ENCODE assay signal across 8 mouse cellular contexts in the genomic region with DNA sequence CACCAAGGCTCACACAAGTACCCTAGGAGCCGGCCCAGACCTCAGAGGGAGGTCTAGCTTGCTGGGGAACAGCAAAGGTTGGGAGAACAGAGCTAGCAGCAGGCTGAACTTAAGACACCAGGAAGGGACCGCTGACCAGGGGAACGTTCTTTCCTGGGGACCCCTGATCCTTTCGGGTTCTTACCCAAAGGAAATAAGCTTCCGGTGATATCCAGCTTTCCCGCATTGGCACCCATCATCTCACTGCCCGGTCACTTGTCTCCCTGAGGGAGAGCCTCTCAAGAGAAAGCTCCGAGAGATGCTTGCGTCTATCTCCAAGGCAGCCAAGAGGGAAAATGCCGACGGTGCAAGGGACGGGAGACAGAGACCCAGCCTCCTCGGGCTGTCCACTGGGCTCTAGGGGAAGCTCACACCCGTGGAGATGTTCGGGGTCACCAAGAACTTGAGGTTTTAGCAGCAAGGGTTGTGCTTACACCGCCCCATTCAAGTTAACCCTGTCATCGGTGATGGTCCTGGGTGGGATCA. TPM values are rescaled to one million over a fixed set of nuclear protein-coding genes. Genes with fewer than 3 reads are reported as not detected.
DNase-seq lines count a peak whose midpoint lies in the region; ATAC-seq and TF ChIP-seq lines count a peak whose summit lies in the region.

No protein-coding gene starts in this region.

- no peak for TF ChIP-seq CTCF in heart, adult 2 months (IDR thresholded peaks at IDR 0.05)
- no peak for TF ChIP-seq CTCF in ES-Bruce4 (IDR thresholded peaks at IDR 0.05; ENCODE audit: low read depth, low read length)

- ATAC-seq in forebrain, embryonic 15.5 days (replicated peaks): no peak
- 0 out of 2 replicates have a peak, but pooled peaks have one; percentile 20 for ATAC-seq in liver, embryonic 13.5 days (ENCODE audit: low read depth)

- peak overlapping the region; percentile 97 for H3K4me2 ChIP-seq in forebrain, embryonic 15.5 days (replicated peaks)
- H3K4me2 ChIP-seq in liver, embryonic 13.5 days: peak overlapping the region; percentile 68

- no peaks in the 10 kb centered on the region for H3K9me3 ChIP-seq in ES-Bruce4 (replicated peaks; ENCODE audit: control insufficient read depth, insufficient read depth, low read length, poor library complexity, severe bottlenecking)
- H3K9me3 ChIP-seq in forebrain, embryonic 15.5 days: no peaks in the 10 kb centered on the region
- no peaks in the 10 kb centered on the region for H3K9me3 ChIP-seq in liver, embryonic 13.5 days (replicated peaks)

- peak overlapping the region; percentile 49 for H3K4me3 ChIP-seq in heart, adult 2 months
- peak overlapping the region; percentile 64 for H3K4me3 ChIP-seq in ES-Bruce4 (ENCODE audit: low read depth, low read length)
- peak overlapping the region; percentile 67 for H3K4me3 ChIP-seq in forebrain, embryonic 15.5 days
- peak overlapping the region; percentile 58 for H3K4me3 ChIP-seq in liver, embryonic 13.5 days (replicated peaks)

- TF ChIP-seq EP300 in heart, adult 2 months (IDR thresholded peaks at IDR 0.05; ENCODE audit: insufficient read depth, low read depth, low read length): no peak
- no peak for TF ChIP-seq EP300 in ES-Bruce4 (IDR thresholded peaks at IDR 0.05; ENCODE audit: insufficient read depth, low read depth, low read length)

- H3K9ac ChIP-seq in heart, adult 2 months (ENCODE audit: low read depth, low read length): no peak overlapping the region
- no peak overlapping the region for H3K9ac ChIP-seq in ES-Bruce4 (ENCODE audit: low read depth, poor library complexity, severe bottlenecking)
- H3K9ac ChIP-seq in forebrain, embryonic 15.5 days (replicated peaks): peak overlapping the region; percentile 64
- no peak overlapping the region for H3K9ac ChIP-seq in liver, embryonic 13.5 days

- no peaks in the 10 kb centered on the region; the same call in 1 of the 2 replicates for H3K4me1 ChIP-seq in heart, adult 2 months (ENCODE audit: control insufficient read depth, insufficient read depth, low read length)
- no peaks in the 10 kb centered on the region for H3K4me1 ChIP-seq in ES-Bruce4 (ENCODE audit: control insufficient read depth, insufficient read depth, low read length)
- H3K4me1 ChIP-seq in forebrain, embryonic 15.5 days: peaks cover 20% of the 10 kb centered on the region
- H3K4me1 ChIP-seq in liver, embryonic 13.5 days (replicated peaks): peaks cover 8% of the 10 kb centered on the region

- intact Hi-C loops in heart, adult 2 months (cut with DNase I): no loop called here
- intact Hi-C loops in heart, postnatal 25 days (cut with DNase I): no loop called here

- DNase-seq in heart, adult 2 months: no peak
- no peak for DNase-seq in heart, postnatal 25 days (ENCODE audit: low spot score)
- no peak for DNase-seq in liver, embryonic 13.5 days
- DNase-seq in layer of hippocampus, adult 8-10 months (ENCODE audit: low spot score in 2 of 2): no peak
- DNase-seq in retina, postnatal 1 day: no peak
- no peak for DNase-seq in cerebellum, postnatal 4 days (ENCODE audit: low spot score in 2 of 2)

- H3K27ac ChIP-seq in heart, adult 2 months: no peak overlapping the region
- no peak overlapping the region for H3K27ac ChIP-seq in ES-Bruce4 (ENCODE audit: insufficient read depth, low read length)
- H3K27ac ChIP-seq in forebrain, embryonic 15.5 days (replicated peaks): peak overlapping the region; percentile 76
- H3K27ac ChIP-seq in liver, embryonic 13.5 days: no peak overlapping the region

- 25% methylated on average over 17 of the region's 17 CpGs for WGBS in heart, adult 2 months
- 4% methylated on average over 17 of the region's 17 CpGs for WGBS in forebrain, embryonic 15.5 days
- WGBS in liver, embryonic 13.5 days (ENCODE audit: insufficient replicate concordance): 12% methylated on average over 17 of the region's 17 CpGs

- TF ChIP-seq POLR2A in heart, adult 2 months (IDR thresholded peaks at IDR 0.05; ENCODE audit: insufficient read depth, low read depth, low read length): no peak
- no peak for TF ChIP-seq POLR2A in ES-Bruce4 (IDR thresholded peaks at IDR 0.05; ENCODE audit: insufficient read depth, low read length)

- peaks cover 3% of the 10 kb centered on the region; the same call in 1 of the 2 replicates for H3K27me3 ChIP-seq in heart, adult 2 months (ENCODE audit: control insufficient read depth, insufficient read depth, low read length)
- no peaks in the 10 kb centered on the region for H3K27me3 ChIP-seq in ES-Bruce4 (ENCODE audit: control insufficient read depth, insufficient read depth, low read length, poor library complexity, severe bottlenecking)
- H3K27me3 ChIP-seq in forebrain, embryonic 15.5 days: no peaks in the 10 kb centered on the region
- H3K27me3 ChIP-seq in liver, embryonic 13.5 days: peaks cover 40% of the 10 kb centered on the region

- no peaks in the 10 kb centered on the region for H3K79me2 ChIP-seq in heart, adult 2 months (replicated peaks; ENCODE audit: control insufficient read depth, insufficient read depth, low read length)

- no peaks in the 10 kb centered on the region for H3K36me3 ChIP-seq in heart, adult 2 months (ENCODE audit: control insufficient read depth, insufficient read depth, low read length)
- H3K36me3 ChIP-seq in ES-Bruce4 (ENCODE audit: control insufficient read depth, insufficient read depth, low read length, poor library complexity, severe bottlenecking): no peaks in the 10 kb centered on the region
- no peaks in the 10 kb centered on the region for H3K36me3 ChIP-seq in forebrain, embryonic 15.5 days
- no peaks in the 10 kb centered on the region for H3K36me3 ChIP-seq in liver, embryonic 13.5 days

RNA-seq across cellular contexts. Expression of gene Susd4, which starts 0.4 kb away (rescaled TPM):
- total RNA-seq in heart, adult 2 months (2021): under 1 TPM; 0.16 to 0.34 TPM
- polyA plus RNA-seq in heart, adult 2 months (2012; rRNA removed): 0.49 and 0.88 TPM in 2 replicates
- under 1 TPM; 0.39 to 0.45 TPM for total RNA-seq in heart, postnatal 25 days (2021)
- 23.6 and 24.6 TPM in 2 replicates for polyA plus RNA-seq in ES-Bruce4 (2011; ENCODE audit: insufficient read depth, insufficient read length, low read depth, missing spikeins)
- 33.6 and 36.7 TPM in 2 replicates for polyA plus RNA-seq in forebrain, embryonic 15.5 days (2015; fragmentation: Nextera tagmentation; extraction: Ambion mirVana)
- polyA plus RNA-seq in liver, embryonic 13.5 days (2015; fragmentation: Nextera tagmentation; extraction: Ambion mirVana): 1.6 and 1.7 TPM in 2 replicates
- total RNA-seq in layer of hippocampus, adult 8-10 months (2022): 100 to 1,000 TPM; 116 to 129 (median 123) TPM

RNA-seq across cellular contexts. Expression of gene Ccdc185, which starts 14.3 kb away (rescaled TPM):
- not detected for total RNA-seq in heart, adult 2 months (2021)
- polyA plus RNA-seq in heart, adult 2 months (2012; rRNA removed): 0.04 TPM in 1 of 2 replicates, not detected in the other
- total RNA-seq in heart, postnatal 25 days (2021): not detected
- not detected in 2 replicates for polyA plus RNA-seq in ES-Bruce4 (2011; ENCODE audit: insufficient read depth, insufficient read length, low read depth, missing spikeins)
- polyA plus RNA-seq in forebrain, embryonic 15.5 days (2015; fragmentation: Nextera tagmentation; extraction: Ambion mirVana): not detected in 2 replicates
- polyA plus RNA-seq in liver, embryonic 13.5 days (2015; fragmentation: Nextera tagmentation; extraction: Ambion mirVana): not detected in 2 replicates
- total RNA-seq in layer of hippocampus, adult 8-10 months (2022): under 1 TPM in 3 of 4 experiments, not detected in 1; 0.18 to 0.25 (median 0.20) TPM
